Mouse (Mus musculus) liver, embryonic 15.5 days (tissue): ENCODE data around the gene Gstm3. TPM values are rescaled to one million over a fixed set of nuclear protein-coding genes. Genes with fewer than 3 reads are reported as not detected.
"Not testable (repeated sequence)": the region's sequence is repeated elsewhere in the genome, so short reads cannot be mapped to it uniquely, and the experiment has no call there.

Source experiments
- ATAC-seq: fragments of 200-750 bp; cut with Nextera tagmentation; 2 replicates; pipeline ENCODE4 v1.8.0; 2017; ENCODE audit warnings: moderate number of reproducible peaks, mild to moderate bottlenecking, moderate library complexity; ENCODE audit not compliant: insufficient read depth
- H3K27ac ChIP-seq: fragments of 300-500 bp; sonication (generic); replicated peaks from 2 replicates; pipeline ENCODE4 v1.5.1; 2015; ENCODE audit warnings: mild to moderate bottlenecking, inconsistent platforms
- H3K27me3 ChIP-seq: fragments of 300-500 bp; sonication (generic); 2 replicates; pipeline ENCODE4 v1.6.1; 2015; ENCODE audit warnings: mild to moderate bottlenecking, inconsistent platforms
- H3K36me3 ChIP-seq: fragments of 300-500 bp; sonication (generic); replicated peaks from 2 replicates; pipeline ENCODE4 v1.6.1; 2015; ENCODE audit warnings: moderate library complexity, mild to moderate bottlenecking, inconsistent platforms
- H3K4me1 ChIP-seq: fragments of 300-500 bp; sonication (generic); replicated peaks from 2 replicates; pipeline ENCODE4 v1.6.1; 2015; ENCODE audit warnings: inconsistent platforms
- H3K4me2 ChIP-seq: fragments of 300-500 bp; sonication (generic); 2 replicates; pipeline ENCODE4 v1.6.1; 2015; ENCODE audit warnings: moderate library complexity, mild to moderate bottlenecking, inconsistent platforms
- H3K4me3 ChIP-seq: fragments of 300-500 bp; sonication (generic); replicated peaks from 2 replicates; pipeline ENCODE4 v1.5.1; 2015; ENCODE audit warnings: mild to moderate bottlenecking, inconsistent platforms
- H3K9ac ChIP-seq: fragments of 300-500 bp; sonication (generic); 2 replicates; pipeline ENCODE4 v1.6.1; 2015; ENCODE audit warnings: moderate library complexity, mild to moderate bottlenecking, inconsistent platforms
- H3K9me3 ChIP-seq: fragments of 300-500 bp; sonication (generic); replicated peaks from 2 replicates; pipeline ENCODE4 v1.6.1; 2016; ENCODE audit warnings: inconsistent platforms
- WGBS: fragments of 180-500 bp; shearing (Covaris S2); methylation state at CpG from one replicate; pipeline ENCODE4 v1.1.7; 2015; ENCODE audit warnings: mixed read lengths; ENCODE audit not compliant: insufficient replicate concordance; 5-methylcytosine and 5-hydroxymethylcytosine counted together
- polyA plus RNA-seq: library from polyadenylated mRNA; unstranded; fragments of >200 nt; fragmentation: Nextera tagmentation; extraction: Ambion mirVana; gene quantifications from 2 replicates; pipeline ENCODE4 v1.2.1, GENCODE M21; 2015

The Gstm3 gene
- polyA plus RNA-seq, 1 experiment from 2014 or later = 15.4 TPM

GRCm38 (mm10) chr3:107972070-107972469 is 3.0 kb upstream of the Gstm3 start:
- 54% methylated on average over 3 of the region's 3 CpGs for WGBS
- H3K36me3 ChIP-seq = no peaks in the 10 kb centered on the region
- no peak overlapping the region for H3K9ac ChIP-seq
- H3K9me3 ChIP-seq = no peaks in the 10 kb centered on the region
- no peak overlapping the region for H3K27ac ChIP-seq
- no peaks in the 10 kb centered on the region for H3K27me3 ChIP-seq
- ATAC-seq = no peak
- no peak overlapping the region for H3K4me2 ChIP-seq
- no peak overlapping the region for H3K4me3 ChIP-seq
- H3K4me1 ChIP-seq = peaks cover 11% of the 10 kb centered on the region; the same call in 1 of the 2 replicates

DNA sequence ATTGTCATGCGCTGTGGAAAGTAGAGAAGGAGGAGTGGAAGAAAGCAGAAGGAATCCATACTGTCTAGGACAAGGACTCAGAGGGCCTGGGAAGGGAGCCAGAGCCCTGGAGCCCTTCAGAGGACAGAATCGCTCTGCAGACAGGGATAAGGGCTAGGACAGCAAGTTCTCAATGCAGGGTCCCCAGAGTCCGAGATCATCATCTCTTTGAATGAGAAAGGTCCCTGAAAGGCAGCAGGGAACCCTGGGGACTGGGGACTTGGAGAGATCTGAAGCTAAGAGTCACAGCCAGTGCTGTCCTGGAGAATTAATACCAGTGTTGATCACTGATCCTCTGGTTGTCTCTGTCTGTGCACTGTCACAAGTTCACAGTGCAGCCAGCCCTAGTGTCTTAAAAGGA is 2.0 kb upstream of the Gstm3 start:
- WGBS = 41% methylated on average over 3 of the region's 3 CpGs
- H3K27ac ChIP-seq, ATAC-seq, H3K36me3 ChIP-seq, H3K9ac ChIP-seq, H3K4me3 ChIP-seq, H3K9me3 ChIP-seq, H3K4me2 ChIP-seq, H3K27me3 ChIP-seq: not testable (repeated sequence)
- H3K4me1 ChIP-seq = peaks cover 11% of the 10 kb centered on the region; the same call in 1 of the 2 replicates

- peaks cover 24% of the 10 kb centered on the region for H3K4me1 ChIP-seq
- no peak overlapping the region for H3K4me2 ChIP-seq
- no peaks in the 10 kb centered on the region for H3K27me3 ChIP-seq
- H3K4me3 ChIP-seq = no peak overlapping the region
- H3K9ac ChIP-seq = no peak overlapping the region
- no peaks in the 10 kb centered on the region for H3K9me3 ChIP-seq
- no peaks in the 10 kb centered on the region for H3K36me3 ChIP-seq
- 76% methylated on average over 5 of the region's 5 CpGs for WGBS
- no peak overlapping the region for H3K27ac ChIP-seq
- ATAC-seq = no peak
Observed at GRCm38 (mm10) chr3:107966631-107967030, 2.5 kb downstream of the Gstm3 start.

DNA sequence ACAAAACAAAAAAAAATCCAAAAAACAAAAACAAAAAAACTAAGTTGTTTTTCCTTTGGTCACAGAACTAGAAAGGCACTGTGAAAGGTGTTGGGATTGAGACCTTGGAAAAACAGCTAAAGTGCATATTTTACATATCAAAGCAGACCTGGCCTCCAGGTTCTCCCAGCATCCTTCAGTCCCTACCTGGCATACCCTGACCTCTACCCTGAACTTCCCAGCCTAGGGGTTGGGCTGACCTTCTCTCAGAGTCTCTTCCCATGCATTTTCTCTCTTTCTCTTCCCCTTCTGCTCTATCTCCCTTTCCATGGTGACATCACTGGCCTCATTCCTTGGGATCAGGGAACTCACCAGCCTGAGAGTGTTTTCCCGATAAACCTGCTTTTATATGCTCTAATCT is 3.5 kb downstream of the Gstm3 start:
- no peak for ATAC-seq
- no peak overlapping the region for H3K4me3 ChIP-seq
- H3K9me3 ChIP-seq = no peaks in the 10 kb centered on the region
- no peak overlapping the region for H3K4me2 ChIP-seq
- no peaks in the 10 kb centered on the region for H3K36me3 ChIP-seq
- 62% methylated on average over 1 of the region's 1 CpGs for WGBS
- no peaks in the 10 kb centered on the region for H3K27me3 ChIP-seq
- H3K4me1 ChIP-seq = peaks cover 24% of the 10 kb centered on the region
- H3K27ac ChIP-seq = no peak overlapping the region
- H3K9ac ChIP-seq = no peak overlapping the region

DNA sequence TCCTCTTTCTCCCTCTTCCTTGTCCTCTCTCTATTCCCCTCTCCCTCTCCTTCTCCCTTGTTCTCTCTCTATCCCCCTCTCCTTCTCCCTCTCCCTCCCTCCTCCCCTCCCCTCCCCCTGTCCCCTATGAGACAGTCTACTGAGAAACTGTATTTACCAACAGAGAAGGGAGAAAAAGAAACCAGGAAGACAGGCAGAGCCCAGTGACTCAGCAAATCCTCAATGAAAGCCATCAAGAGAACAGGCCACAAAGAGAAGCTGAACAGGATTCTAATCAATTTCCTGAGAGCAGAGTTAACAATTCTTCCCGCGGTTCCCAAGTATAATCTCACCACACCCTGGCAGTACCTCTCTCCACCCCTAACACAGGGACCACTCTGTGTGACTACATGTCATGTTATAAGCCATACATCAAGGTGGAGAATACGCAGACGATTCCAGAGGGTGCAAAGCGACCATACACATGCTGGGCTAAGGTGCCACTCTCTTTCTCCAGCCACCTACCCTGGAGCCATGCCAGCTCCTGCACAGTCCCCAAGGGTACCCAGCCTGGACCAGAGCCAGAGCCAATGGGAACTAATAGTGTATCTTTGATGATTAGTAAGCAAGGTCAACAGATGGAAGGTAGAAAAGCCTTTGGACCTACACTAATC is 4.3 kb downstream of the Gstm3 start:
- Histone ChIP-seq H3K36me3 (no peaks in the 10 kb centered on the region), H3K4me2 (peak overlapping the region; percentile 32; the same call in 1 of the 2 replicates), H3K9me3 (no peaks in the 10 kb centered on the region), H3K4me1 (peaks cover 24% of the 10 kb centered on the region), H3K27ac (no peak overlapping the region), H3K9ac (no peak overlapping the region), H3K27me3 (no peaks in the 10 kb centered on the region), H3K4me3 (no peak overlapping the region)
- ATAC-seq = 0 out of 2 replicates have a peak, but pooled peaks have one; percentile 18
- WGBS = 29% methylated on average over 5 of the region's 5 CpGs

- H3K27me3 ChIP-seq = no peaks in the 10 kb centered on the region
- ATAC-seq = peak; percentile 42; the same call in 1 of the 2 replicates
- no peak overlapping the region for H3K4me3 ChIP-seq
- H3K27ac ChIP-seq = no peak overlapping the region
- no peaks in the 10 kb centered on the region for H3K36me3 ChIP-seq
- H3K4me2 ChIP-seq = no peak overlapping the region; the same call in 1 of the 2 replicates
- H3K4me1 ChIP-seq = peaks cover 20% of the 10 kb centered on the region
- WGBS = 25% methylated on average over 4 of the region's 4 CpGs
- no peak overlapping the region for H3K9ac ChIP-seq
- no peaks in the 10 kb centered on the region for H3K9me3 ChIP-seq
Observed at GRCm38 (mm10) chr3:107964026-107964425, 5.1 kb downstream of the Gstm3 start.

DNA sequence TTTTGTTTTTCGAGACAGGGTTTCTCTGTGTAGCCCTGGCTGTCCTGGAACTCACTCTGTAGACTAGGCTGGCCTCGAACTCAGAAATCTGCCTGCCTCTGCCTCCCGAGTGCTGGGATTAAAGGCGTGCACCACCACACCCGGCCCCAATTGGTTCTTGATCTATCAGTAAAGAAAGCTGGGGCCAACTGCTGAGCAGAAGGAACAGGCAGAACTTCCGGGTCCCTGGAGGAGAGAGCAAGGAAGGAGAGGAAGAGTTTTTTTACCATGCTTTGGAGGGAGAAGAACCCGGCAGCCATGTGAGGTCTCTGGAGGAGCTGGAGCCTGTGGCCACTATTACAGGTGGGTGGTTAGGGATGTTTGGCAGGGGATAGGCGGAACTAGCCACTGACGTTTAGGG is 13.8 kb downstream of the Gstm3 start:
- H3K9me3 ChIP-seq, H3K9ac ChIP-seq, ATAC-seq, H3K27me3 ChIP-seq, H3K27ac ChIP-seq, H3K4me1 ChIP-seq, H3K36me3 ChIP-seq, H3K4me3 ChIP-seq, H3K4me2 ChIP-seq: not testable (repeated sequence)
- 62% methylated on average over 9 of the region's 9 CpGs for WGBS

GRCm38 (mm10) chr3:107953906-107954305 is 15.2 kb downstream of the Gstm3 start:
- Histone ChIP-seq H3K4me2 (no peak overlapping the region), H3K9me3 (no peaks in the 10 kb centered on the region), H3K4me1 (no peaks in the 10 kb centered on the region), H3K9ac (no peak overlapping the region), H3K4me3 (no peak overlapping the region), H3K36me3 (no peaks in the 10 kb centered on the region), H3K27me3 (no peaks in the 10 kb centered on the region), H3K27ac (no peak overlapping the region)
- 71% methylated on average over 5 of the region's 5 CpGs for WGBS
- no peak for ATAC-seq

DNA sequence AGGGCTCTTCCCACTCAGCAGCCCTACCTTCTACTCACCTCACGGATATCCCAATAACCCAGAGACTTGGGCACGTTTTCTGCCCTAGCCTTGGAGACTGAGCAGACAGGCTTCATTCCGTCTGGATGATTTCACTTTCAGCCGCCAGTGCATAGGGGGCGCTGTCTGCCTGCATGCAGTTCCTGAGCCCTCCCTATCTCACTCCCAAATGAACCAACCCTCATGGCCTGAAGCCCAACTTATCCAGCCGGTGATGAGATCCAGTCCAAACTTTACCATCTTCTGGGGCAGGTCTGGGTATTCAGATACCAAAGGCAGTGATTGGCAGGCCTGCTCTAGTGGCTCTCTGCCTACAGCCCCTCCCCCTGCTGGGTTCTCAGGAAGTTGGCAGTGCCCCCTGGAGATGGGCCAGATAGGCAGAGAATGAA is 15.7 kb downstream of the Gstm3 start:
- WGBS = 11% methylated on average over 6 of the region's 6 CpGs
- no peak overlapping the region for H3K4me3 ChIP-seq
- ATAC-seq = 0 out of 2 replicates have a peak, but pooled peaks have one; percentile 25
- H3K9ac ChIP-seq = no peak overlapping the region
- H3K4me1 ChIP-seq = no peaks in the 10 kb centered on the region
- no peaks in the 10 kb centered on the region for H3K27me3 ChIP-seq
- no peaks in the 10 kb centered on the region for H3K9me3 ChIP-seq
- H3K4me2 ChIP-seq = no peak overlapping the region
- H3K27ac ChIP-seq = no peak overlapping the region
- H3K36me3 ChIP-seq = no peaks in the 10 kb centered on the region

- Histone ChIP-seq H3K4me2 (no peak overlapping the region), H3K27me3 (no peaks in the 10 kb centered on the region), H3K36me3 (no peaks in the 10 kb centered on the region), H3K9ac (no peak overlapping the region), H3K27ac (no peak overlapping the region), H3K9me3 (no peaks in the 10 kb centered on the region), H3K4me1 (no peaks in the 10 kb centered on the region), H3K4me3 (no peak overlapping the region)
- WGBS = 69% methylated on average over 11 of the region's 11 CpGs
- ATAC-seq = no peak
Observed at GRCm38 (mm10) chr3:107950531-107950930, 18.6 kb downstream of the Gstm3 start.

DNA sequence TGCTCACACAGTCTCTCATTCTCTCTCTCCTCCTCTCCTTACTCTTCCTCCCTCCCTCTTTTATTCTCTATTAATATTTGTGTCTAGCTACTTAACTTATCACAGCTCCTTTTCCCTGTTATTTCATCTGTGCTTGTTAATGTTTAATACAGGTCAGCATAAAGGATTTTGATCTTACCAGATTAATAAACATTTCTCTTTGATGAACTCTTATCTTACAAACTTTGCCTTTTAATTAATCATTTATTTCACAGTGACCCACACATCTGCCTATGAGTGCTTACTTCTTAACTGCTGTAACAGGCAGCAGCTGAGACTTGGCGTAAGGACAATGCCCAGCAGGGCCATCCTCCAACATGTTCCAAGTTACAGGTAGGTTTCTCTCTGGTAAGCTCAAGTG is 19.6 kb downstream of the Gstm3 start:
- not testable (repeated sequence) for H3K4me3 ChIP-seq, H3K36me3 ChIP-seq, ATAC-seq, H3K27ac ChIP-seq, H3K27me3 ChIP-seq, H3K4me2 ChIP-seq, H3K4me1 ChIP-seq, H3K9me3 ChIP-seq, H3K9ac ChIP-seq
- WGBS = 72% methylated on average over 1 of the region's 1 CpGs

- H3K4me2 ChIP-seq = no peak overlapping the region
- no peaks in the 10 kb centered on the region for H3K9me3 ChIP-seq
- H3K36me3 ChIP-seq = no peaks in the 10 kb centered on the region
- no peaks in the 10 kb centered on the region for H3K4me1 ChIP-seq
- H3K27ac ChIP-seq = no peak overlapping the region
- H3K4me3 ChIP-seq = no peak overlapping the region
- 47% methylated on average over 4 of the region's 4 CpGs for WGBS
- H3K27me3 ChIP-seq = no peaks in the 10 kb centered on the region
- no peak for ATAC-seq
- no peak overlapping the region for H3K9ac ChIP-seq
Observed at GRCm38 (mm10) chr3:107945729-107946128, 23.4 kb downstream of the Gstm3 start.
